Mouse (Mus musculus) thymus, postnatal 36 days (tissue): ENCODE results near the gene Mrps6.
"Not testable (repeated sequence)": the region's sequence is repeated elsewhere in the genome, so short reads cannot be mapped to it uniquely, and the experiment has no call there.

Experiments
- DNase-seq, 2 experiments: peaks; one replicate each; pipeline ENCODE4 v3.0.0; 2022; ENCODE audit warnings: mixed read lengths in 2 of 2

Gene Mrps6

DNA sequence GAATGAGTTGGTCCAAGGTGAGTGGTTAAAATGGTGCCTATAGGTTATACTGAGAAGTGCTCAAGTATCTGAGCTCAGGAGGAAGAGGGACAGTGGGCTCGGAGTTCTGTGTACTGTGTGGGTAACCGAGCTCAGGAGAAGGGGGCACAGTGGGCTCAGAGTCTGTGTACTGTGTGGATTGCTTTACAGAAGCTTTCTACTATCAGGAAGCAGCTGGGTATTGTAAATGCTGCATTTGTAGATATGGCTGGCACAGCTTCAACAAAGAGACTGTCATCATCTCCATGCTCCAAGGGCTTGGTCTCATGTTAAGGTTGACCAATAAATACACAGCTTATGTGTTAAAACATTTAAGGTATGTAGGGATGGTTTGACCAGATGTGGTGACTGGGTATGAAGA is 6.7 kb downstream of the Mrps6 start:
- DNase-seq = no peak

- DNase-seq = no peak
Observed at GRCm38 (mm10) chr16:92070338-92070737, 12.3 kb downstream of the Mrps6 start.

GRCm38 (mm10) chr16:92076797-92077196 is 18.7 kb downstream of the Mrps6 start:
- no peak for DNase-seq

GRCm38 (mm10) chr16:92083771-92084453 is 25.8 kb downstream of the Mrps6 start:
- DNase-seq = no peak

GRCm38 (mm10) chr16:92089225-92089624 is 31.2 kb downstream of the Mrps6 start:
- no peak for DNase-seq

GRCm38 (mm10) chr16:92091876-92092275 is 33.8 kb downstream of the Mrps6 start:
- DNase-seq = no peak

GRCm38 (mm10) chr16:92098351-92099051 is 40.4 kb downstream of the Mrps6 start:
- no peak for DNase-seq

DNA sequence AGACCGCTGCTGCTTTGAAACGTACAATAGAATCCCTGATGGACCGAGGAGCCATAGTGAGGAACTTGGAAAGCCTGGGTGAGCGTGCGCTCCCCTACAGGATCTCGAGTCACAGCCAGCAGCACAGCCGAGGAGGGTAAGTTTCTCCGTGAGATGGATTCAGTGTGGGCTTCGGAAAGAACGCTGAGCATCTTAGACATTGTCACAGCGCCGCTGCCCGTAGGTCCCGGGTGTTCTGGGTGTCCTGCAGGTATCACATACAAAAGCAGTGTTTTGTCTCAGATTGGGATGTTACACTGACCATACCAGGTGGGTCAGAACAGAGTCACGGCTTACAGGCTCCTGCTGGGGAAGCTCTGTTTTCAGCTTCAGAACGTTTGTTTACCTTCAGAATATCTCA is 41.5 kb downstream of the Mrps6 start:
- DNase-seq = no peak

GRCm38 (mm10) chr16:92100111-92100510 is 42.0 kb downstream of the Mrps6 start:
- no peak for DNase-seq

- DNase-seq = no peak
Observed at GRCm38 (mm10) chr16:92102115-92102514, 44.0 kb downstream of the Mrps6 start.

DNA sequence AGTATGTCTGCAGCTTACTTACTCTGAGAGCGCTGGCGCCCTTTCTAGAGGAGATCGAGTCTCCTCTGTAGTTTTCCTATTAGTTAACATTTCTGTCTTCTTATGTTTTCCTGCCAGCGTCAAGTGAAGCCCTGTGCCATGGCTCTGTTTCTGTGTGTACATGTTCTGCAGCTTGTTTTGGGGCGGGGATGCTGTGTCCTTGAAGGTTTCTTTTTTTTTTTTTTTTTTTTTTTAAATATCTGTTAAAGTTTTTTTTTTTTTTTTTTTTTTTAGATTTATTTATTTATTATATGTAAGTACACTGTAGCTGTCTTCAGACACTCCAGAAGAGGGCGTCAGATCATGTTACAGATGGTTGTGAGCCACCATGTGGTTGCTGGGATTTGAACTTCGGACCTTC is 44.9 kb downstream of the Mrps6 start:
- DNase-seq = not testable (repeated sequence)

DNA sequence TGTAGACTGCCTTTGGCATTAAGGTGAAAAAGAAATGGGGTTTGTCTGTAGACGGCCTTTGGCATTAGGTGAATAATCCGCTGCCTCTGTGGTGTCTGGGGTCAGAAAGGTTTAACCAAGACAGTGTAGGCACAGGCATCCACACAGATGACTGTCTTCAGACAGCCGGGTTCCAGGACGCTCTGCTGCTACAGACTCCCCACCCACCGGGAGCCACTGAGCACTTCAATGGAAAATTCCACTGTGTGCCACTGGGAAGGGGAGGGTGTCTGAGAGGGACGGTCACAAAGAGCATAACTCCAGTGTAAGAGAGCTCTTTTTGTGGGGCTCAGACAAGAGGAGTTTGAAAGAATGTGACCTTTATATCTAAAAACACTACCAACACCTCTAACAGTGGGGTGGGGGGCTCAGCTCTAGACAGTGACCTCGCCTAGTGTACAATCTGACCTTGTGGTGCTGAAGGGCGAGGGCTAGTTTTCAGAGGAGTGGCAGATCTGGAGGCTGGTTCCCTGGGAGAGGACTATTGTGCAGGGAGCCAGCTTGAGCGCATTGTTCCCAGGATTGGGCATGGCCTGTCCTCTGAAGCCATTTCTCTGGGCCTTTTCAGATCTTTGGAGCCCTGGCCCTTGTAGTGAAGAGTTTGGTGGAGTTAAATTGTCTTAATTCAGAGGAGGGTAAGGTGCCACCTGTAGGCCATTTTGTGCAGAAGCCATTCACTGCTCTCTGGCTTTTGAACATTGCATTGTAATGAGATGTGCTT is 45.7 kb downstream of the Mrps6 start:
- no peak for DNase-seq

GRCm38 (mm10) chr16:92104332-92104590 is 46.2 kb downstream of the Mrps6 start:
- no peak for DNase-seq

GRCm38 (mm10) chr16:92104951-92105350 is 46.9 kb downstream of the Mrps6 start:
- no peak for DNase-seq

DNA sequence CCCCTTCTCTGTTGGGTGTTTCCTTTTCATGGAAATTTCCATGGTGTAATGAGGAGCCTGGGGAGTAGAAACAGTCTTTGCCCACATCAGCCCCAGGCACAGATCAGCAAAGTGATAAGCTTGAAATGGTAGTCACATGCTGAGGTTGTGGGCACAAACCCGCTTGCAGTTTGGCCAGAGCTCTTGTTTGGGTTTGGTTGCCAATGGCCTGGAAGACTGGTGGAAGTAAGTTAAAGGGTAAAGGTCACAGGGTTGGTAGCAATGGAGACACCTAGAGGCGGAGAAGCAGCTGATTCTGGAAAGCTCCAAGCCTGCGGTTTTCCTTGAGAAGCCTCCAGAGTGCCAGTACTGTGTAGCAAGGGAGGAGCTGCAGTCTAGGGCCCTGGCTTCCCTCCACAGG is 47.6 kb downstream of the Mrps6 start:
- no peak for DNase-seq

DNA sequence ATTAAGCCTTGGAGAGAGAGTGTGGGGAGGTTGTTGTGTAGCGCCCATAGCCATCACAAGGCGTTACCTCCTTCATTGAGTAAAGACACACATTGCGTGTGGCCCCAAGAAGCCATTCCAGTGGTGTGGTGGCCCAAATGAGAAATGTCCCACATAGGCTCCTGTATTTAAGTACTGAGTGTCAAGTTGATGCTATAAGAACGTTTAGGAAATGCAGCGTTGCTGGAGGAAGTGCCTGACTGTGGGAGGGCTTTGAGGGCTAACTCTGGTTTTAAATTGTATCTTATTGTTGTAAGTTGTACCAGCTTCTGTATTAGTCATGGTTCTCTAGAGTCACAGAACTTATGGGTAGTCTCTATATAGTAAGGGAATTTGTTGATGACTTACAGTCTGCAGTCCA is 49.3 kb downstream of the Mrps6 start:
- DNase-seq = no peak

- DNase-seq = no peak
Observed at GRCm38 (mm10) chr16:92114706-92115241, 56.7 kb downstream of the Mrps6 start.

- DNase-seq = no peak
Observed at GRCm38 (mm10) chr16:92115611-92116421, 57.7 kb downstream of the Mrps6 start.

GRCm38 (mm10) chr16:92117337-92118209 is 59.5 kb downstream of the Mrps6 start:
- DNase-seq = no peak

DNA sequence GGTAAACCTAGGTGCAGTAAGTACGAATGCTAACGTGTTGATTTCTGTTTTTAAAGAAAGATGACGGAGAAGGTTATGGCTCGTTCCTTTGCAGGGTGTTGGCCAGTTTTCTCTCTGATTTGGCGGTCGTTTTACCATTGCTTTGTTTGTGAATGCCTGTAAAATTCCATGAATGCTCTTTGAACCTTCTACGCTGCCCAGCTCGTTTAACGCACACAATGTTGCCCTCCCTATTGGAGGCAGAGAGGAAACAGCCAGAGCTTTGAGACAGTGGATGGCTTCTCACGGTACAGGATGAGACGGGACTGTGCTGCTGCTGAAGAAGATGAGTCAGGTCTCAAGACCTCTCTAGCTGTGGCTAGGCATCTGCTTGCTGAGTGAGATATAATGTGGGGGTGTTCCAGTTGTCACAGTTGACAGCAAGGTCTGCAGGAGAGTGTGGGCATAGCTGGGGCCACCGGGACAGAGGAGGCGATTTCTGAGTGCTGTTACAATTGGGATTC is 61.0 kb downstream of the Mrps6 start:
- DNase-seq = no peak

GRCm38 (mm10) chr16:92120899-92121531 is 62.9 kb downstream of the Mrps6 start:
- no peak for DNase-seq
